ENCODE assay signal across 8 mouse cellular contexts in genomic region chr13:43615577-43616254, GRCm38 (mm10). TPM values are rescaled to one million over a fixed set of nuclear protein-coding genes. Genes with fewer than 3 reads are reported as not detected.
A peak's percentile ranks its signal among the peaks of the same experiment; 100 is the strongest.
DNase-seq lines count a peak whose midpoint lies in the region; ATAC-seq and TF ChIP-seq lines count a peak whose summit lies in the region.

TSS of gene Rnf182 (plus strand) at chr13:43615710.

- H3K9ac ChIP-seq in forebrain, postnatal 0 days = peak within 1 kb of the TSS; percentile 87

- TF ChIP-seq CTCF in forebrain, postnatal 0 days (IDR thresholded peaks at IDR 0.05; ENCODE audit: low read depth) = no peak
- TF ChIP-seq CTCF in layer of hippocampus, adult 2 months (conservative IDR thresholded peaks at IDR 0.05) = no peak
- no peak for TF ChIP-seq CTCF in olfactory bulb, adult 2 months (IDR thresholded peaks at IDR 0.05; ENCODE audit: insufficient read depth, low read depth, low read length)

- H3K27ac ChIP-seq in forebrain, postnatal 0 days (ENCODE audit: low read depth, low read length) = peak within 1 kb of the TSS; percentile 81
- peak within 1 kb of the TSS; percentile 96 for H3K27ac ChIP-seq in layer of hippocampus, adult 2 months
- peak within 1 kb of the TSS; percentile 40; the same call in 1 of the 2 replicates for H3K27ac ChIP-seq in olfactory bulb, adult 2 months (ENCODE audit: insufficient read depth, low read depth, low read length)

- peak within 1 kb of the TSS; percentile 66 for H3K4me2 ChIP-seq in forebrain, postnatal 0 days (ENCODE audit: low read depth)

- peak; percentile 95 for ATAC-seq in forebrain, postnatal 0 days

- H3K36me3 ChIP-seq in forebrain, postnatal 0 days (ENCODE audit: insufficient read depth) = no peaks in the 10 kb centered on the region

- WGBS in forebrain, postnatal 0 days = under 1% methylated on average over 52 of the region's 58 CpGs
- under 1% methylated on average over 56 of the region's 58 CpGs for WGBS in olfactory bulb, adult 2 months

- H3K9me3 ChIP-seq in forebrain, postnatal 0 days (ENCODE audit: low read length) = no peaks in the 10 kb centered on the region

- H3K27me3 ChIP-seq in forebrain, postnatal 0 days (ENCODE audit: insufficient read depth, low read length) = no peaks in the 10 kb centered on the region

- intact Hi-C loops in heart, postnatal 25 days (cut with DNase I) = no loop called here

- H3K4me1 ChIP-seq in forebrain, postnatal 0 days (ENCODE audit: insufficient read depth) = peaks cover 21% of the 10 kb centered on the region
- peaks cover 4% of the 10 kb centered on the region for H3K4me1 ChIP-seq in olfactory bulb, adult 2 months (ENCODE audit: control insufficient read depth, insufficient read depth, low read length)

- TF ChIP-seq POLR2A in olfactory bulb, adult 2 months (IDR thresholded peaks at IDR 0.05; ENCODE audit: insufficient read depth, low read depth, low read length) = peak; percentile 21; the same call in 1 of the 2 replicates

- peak; percentile 88 for DNase-seq in MN1 (ENCODE audit: low spot score)
- DNase-seq in cerebellum, adult 11-12 months = peak; percentile 90
- peak; percentile 92 for DNase-seq in forebrain, postnatal 0 days
- DNase-seq in heart, postnatal 25 days (ENCODE audit: low spot score) = peak; percentile 52
- DNase-seq in layer of hippocampus, adult 2 months (ENCODE audit: low spot score in 2 of 2) = peak; percentile 76 to 78
- DNase-seq in lung, adult 18-20 months = peak; percentile 39 to 54
- DNase-seq in thymus, postnatal 36 days = peak; percentile 42 to 59

- H3K4me3 ChIP-seq in forebrain, postnatal 0 days (ENCODE audit: low read depth, low read length) = peak within 1 kb of the TSS; percentile 77
- H3K4me3 ChIP-seq in layer of hippocampus, adult 2 months = peak within 1 kb of the TSS; percentile 69
- H3K4me3 ChIP-seq in olfactory bulb, adult 2 months (ENCODE audit: insufficient read depth, low read depth, low read length) = peak within 1 kb of the TSS; percentile 57

RNA-seq across cellular contexts. Expression of gene Rnf182, which starts in this region (rescaled TPM):
- 9.1 and 9.3 TPM in 2 replicates for total RNA-seq in forebrain, postnatal 0 days (2014; rRNA removed)
- 32.5 and 42.0 TPM in 2 replicates for polyA plus RNA-seq in forebrain, postnatal 0 days (2015; fragmentation: Nextera tagmentation; extraction: Ambion mirVana)
- under 1 TPM in 1 of 2 experiments, not detected in 1; 0.22 TPM for total RNA-seq in heart, postnatal 25 days (2021)
- 10 to 100 TPM; 35.8 to 37.8 TPM for total RNA-seq in layer of hippocampus, adult 2 months (2021)
- not detected in 2 replicates for polyA plus RNA-seq in olfactory bulb, adult 2 months (2012; ENCODE audit: insufficient read depth, insufficient read length, low replicate concordance, missing spikeins)

Comparison
In these comparisons a context has a peak if more than half of its experiments do, and no peak if none do; other contexts are left out.
1. Peak in every context shown above with its lines: DNase-seq, ATAC-seq, H3K4me3 ChIP-seq and H3K27ac ChIP-seq.
2. RNA of gene Rnf182 (polyA plus RNA-seq): 32.5 to 42.0 TPM in forebrain, postnatal 0 days; not detected in olfactory bulb, adult 2 months; every median in the first group is over 10 times any median in the second.
3. Peak in DNase-seq in heart, postnatal 25 days; RNA of the gene not detected or under 1 TPM.
4. H3K27ac ChIP-seq: peak in every context shown above with its lines; median percentile 96 in layer of hippocampus, adult 2 months; 81 in forebrain, postnatal 0 days; 40 in olfactory bulb, adult 2 months.